ENCODE assay signal across 18 mouse cellular contexts in the genomic region with DNA sequence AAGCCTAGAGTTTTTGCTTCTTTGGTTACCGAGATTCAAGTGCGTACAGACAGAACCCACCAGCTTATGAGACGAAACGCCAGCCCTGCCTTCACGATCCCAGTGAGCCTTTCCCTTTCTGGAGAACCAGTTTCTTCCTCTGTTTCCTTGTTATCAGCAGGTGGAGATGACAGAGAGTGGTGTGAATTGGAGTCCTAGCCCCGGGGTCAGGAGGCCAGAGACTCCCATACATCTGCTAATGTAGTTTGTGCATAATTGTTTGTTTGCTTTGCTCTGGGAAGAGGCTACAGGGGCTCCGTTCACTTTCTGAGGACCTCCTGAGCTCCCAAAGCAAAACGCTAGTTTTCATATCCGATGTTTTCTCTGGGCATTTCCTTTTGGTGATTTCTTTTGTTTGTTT.
"Had no signal": no experiment of that assay in that cellular context is flagged by ENCODE, and none has a peak within 500 bp of the region (broad histone marks: within the 10 kb centered on the region; RNA-seq: fewer than 3 reads in every experiment).

No protein-coding gene starts in this region.

- DNase-seq: kidney, adult 2 months; kidney, postnatal 25 days; layer of hippocampus, postnatal 36 days; liver, embryonic 13.5 days; lung, embryonic 14.5 days; retina, postnatal 1 day; right cerebral cortex, postnatal 25 days; spleen, adult 18-20 months; thymus, adult 18-20 months; thymus, postnatal 36 days had no signal

- ATAC-seq: lung, postnatal 0 days; midbrain, embryonic 15.5 days had no signal

- H3K36me3 ChIP-seq: liver, embryonic 13.5 days; midbrain, embryonic 15.5 days; neural tube, embryonic 13.5 days; stomach, embryonic 15.5 days had no signal

- H3K27ac ChIP-seq: kidney, postnatal 0 days; left cerebral cortex, adult 2 months; liver, embryonic 13.5 days; macrophage; midbrain, embryonic 15.5 days; neural tube, embryonic 13.5 days; stomach, embryonic 15.5 days had no signal

- H3K9ac ChIP-seq: liver, embryonic 13.5 days; lung, embryonic 14.5 days; midbrain, embryonic 15.5 days; neural tube, embryonic 13.5 days; stomach, embryonic 15.5 days had no signal

- H3K27me3 ChIP-seq: midbrain, embryonic 15.5 days; neural tube, embryonic 13.5 days; stomach, embryonic 15.5 days had no signal

- H3K4me3 ChIP-seq: left cerebral cortex, adult 2 months; liver, embryonic 13.5 days; midbrain, embryonic 15.5 days; myocyte; neural tube, embryonic 13.5 days; stomach, embryonic 15.5 days had no signal

- H3K9me3 ChIP-seq: liver, embryonic 13.5 days; midbrain, embryonic 15.5 days; neural tube, embryonic 13.5 days; stomach, embryonic 15.5 days had no signal

- H3K4me2 ChIP-seq: liver, embryonic 13.5 days; lung, embryonic 14.5 days; midbrain, embryonic 15.5 days; neural tube, embryonic 13.5 days; stomach, embryonic 15.5 days had no signal
